Mouse (Mus musculus) neural tube, embryonic 13.5 days (tissue): ENCODE measurements around the gene Utrn. TPM values are rescaled to one million over a fixed set of nuclear protein-coding genes. Genes with fewer than 3 reads are reported as not detected.

Source experiments
- ATAC-seq: fragments of 200-750 bp; cut with Nextera tagmentation; 2 replicates; pipeline ENCODE4 v1.8.0; 2017; ENCODE audit warnings: low read depth, mild to moderate bottlenecking, moderate TSS enrichment, moderate library complexity
- H3K27ac ChIP-seq: fragments of 300-500 bp; sonication (generic); replicated peaks from 2 replicates; pipeline ENCODE4 v1.5.1; 2015; ENCODE audit warnings: moderate library complexity, mild to moderate bottlenecking, inconsistent platforms
- H3K27me3 ChIP-seq: fragments of 300-500 bp; sonication (generic); 2 replicates; pipeline ENCODE4 v1.6.1; 2015; ENCODE audit warnings: mild to moderate bottlenecking, inconsistent platforms
- H3K36me3 ChIP-seq: fragments of 300-500 bp; sonication (generic); 2 replicates; pipeline ENCODE4 v1.6.1; 2015; ENCODE audit warnings: mild to moderate bottlenecking, inconsistent platforms
- H3K4me1 ChIP-seq: fragments of 300-500 bp; sonication (generic); replicated peaks from 2 replicates; pipeline ENCODE4 v1.6.1; 2015; ENCODE audit warnings: inconsistent platforms
- H3K4me2 ChIP-seq: fragments of 300-500 bp; sonication (generic); 2 replicates; pipeline ENCODE4 v1.6.1; 2015; ENCODE audit warnings: inconsistent platforms, mild to moderate bottlenecking, moderate library complexity
- H3K4me3 ChIP-seq: fragments of 300-500 bp; sonication (generic); 2 replicates; pipeline ENCODE4 v1.5.1; 2015; ENCODE audit warnings: mild to moderate bottlenecking, inconsistent platforms
- H3K9ac ChIP-seq: fragments of 300-500 bp; sonication (generic); 2 replicates; pipeline ENCODE4 v1.6.1; 2015; ENCODE audit warnings: moderate library complexity, mild to moderate bottlenecking, inconsistent platforms
- H3K9me3 ChIP-seq: fragments of 300-500 bp; sonication (generic); 2 replicates; pipeline ENCODE4 v1.6.1; 2016; ENCODE audit warnings: inconsistent platforms
- WGBS: fragments of 180-500 bp; shearing (Covaris S2); methylation state at CpG from one replicate; pipeline ENCODE4 v1.1.7; 2015; 5-methylcytosine and 5-hydroxymethylcytosine counted together
- polyA plus RNA-seq: library from polyadenylated mRNA; unstranded; fragments of >200 nt; fragmentation: Nextera tagmentation; extraction: Ambion mirVana; gene quantifications from 2 replicates; pipeline ENCODE4 v1.2.1, GENCODE M21; 2015

Utrn gene
- polyA plus RNA-seq, result 34.3 and 34.6 TPM in 2 replicates

- peak within 1 kb of the TSS; percentile 74 for H3K4me3 ChIP-seq
- H3K4me2 ChIP-seq, result peak within 1 kb of the TSS; percentile 95
- H3K27me3 ChIP-seq, result peaks cover 10% of the 10 kb centered on the region
- under 1% methylated on average over 61 of the region's 77 CpGs for WGBS
- peaks cover 27% of the 10 kb centered on the region for H3K4me1 ChIP-seq
- H3K27ac ChIP-seq, result peak within 1 kb of the TSS; percentile 79
- no peaks in the 10 kb centered on the region for H3K36me3 ChIP-seq
- H3K9ac ChIP-seq, result peak within 1 kb of the TSS; percentile 77
- no peaks in the 10 kb centered on the region for H3K9me3 ChIP-seq
- ATAC-seq, result peak; percentile 83
Measured at GRCm38 (mm10) chr10:12869029-12869671, at the start of gene Utrn. Utrn (minus strand) TSS chr10:12869365.

GRCm38 (mm10) chr10:12917626-12918025, 48.5 kb upstream of the Utrn start:
- no peaks in the 10 kb centered on the region for H3K27me3 ChIP-seq
- H3K36me3 ChIP-seq, result no peaks in the 10 kb centered on the region
- no peak overlapping the region for H3K27ac ChIP-seq
- 17% methylated on average over 1 of the region's 1 CpGs for WGBS
- no peak overlapping the region for H3K4me3 ChIP-seq
- H3K9me3 ChIP-seq, result no peaks in the 10 kb centered on the region
- no peaks in the 10 kb centered on the region for H3K4me1 ChIP-seq
- ATAC-seq, result no peak
- no peak overlapping the region for H3K9ac ChIP-seq
- no peak overlapping the region for H3K4me2 ChIP-seq

- no peak for ATAC-seq
- Histone ChIP-seq H3K9me3 (no peaks in the 10 kb centered on the region), H3K9ac (no peak overlapping the region), H3K27me3 (no peaks in the 10 kb centered on the region), H3K4me2 (no peak overlapping the region), H3K4me3 (no peak overlapping the region), H3K27ac (no peak overlapping the region), H3K36me3 (no peaks in the 10 kb centered on the region), H3K4me1 (no peaks in the 10 kb centered on the region)
- WGBS, result 93% methylated on average over 6 of the region's 6 CpGs
Measured at GRCm38 (mm10) chr10:12916376-12916775, 47.2 kb upstream of the Utrn start.

- Histone ChIP-seq H3K27ac (no peak overlapping the region), H3K9me3 (no peaks in the 10 kb centered on the region), H3K36me3 (no peaks in the 10 kb centered on the region), H3K4me3 (no peak overlapping the region), H3K4me2 (no peak overlapping the region), H3K27me3 (no peaks in the 10 kb centered on the region), H3K9ac (no peak overlapping the region), H3K4me1 (no peaks in the 10 kb centered on the region)
- 74% methylated on average over 7 of the region's 7 CpGs for WGBS
- no peak for ATAC-seq
Measured at GRCm38 (mm10) chr10:12915826-12916225, 46.7 kb upstream of the Utrn start.

- no peaks in the 10 kb centered on the region for H3K4me1 ChIP-seq
- 100% methylated on average over 1 of the region's 1 CpGs for WGBS
- no peak overlapping the region for H3K4me2 ChIP-seq
- no peak for ATAC-seq
- H3K27ac ChIP-seq, result no peak overlapping the region
- no peaks in the 10 kb centered on the region for H3K36me3 ChIP-seq
- H3K9ac ChIP-seq, result no peak overlapping the region
- H3K4me3 ChIP-seq, result no peak overlapping the region
- H3K27me3 ChIP-seq, result no peaks in the 10 kb centered on the region
- H3K9me3 ChIP-seq, result no peaks in the 10 kb centered on the region
Measured at GRCm38 (mm10) chr10:12914203-12914602, 45.0 kb upstream of the Utrn start.

- 55% methylated on average over 11 of the region's 11 CpGs for WGBS
- Histone ChIP-seq H3K9me3 (no peaks in the 10 kb centered on the region), H3K4me1 (no peaks in the 10 kb centered on the region), H3K36me3 (no peaks in the 10 kb centered on the region), H3K27ac (peak overlapping the region; percentile 56), H3K4me2 (peak overlapping the region; percentile 13; the same call in 1 of the 2 replicates), H3K9ac (no peak overlapping the region), H3K4me3 (no peak overlapping the region), H3K27me3 (no peaks in the 10 kb centered on the region)
- peak; percentile 59; the same call in 1 of the 2 replicates for ATAC-seq
Measured at GRCm38 (mm10) chr10:12911981-12912530, 42.9 kb upstream of the Utrn start.

- Histone ChIP-seq H3K27ac (peak overlapping the region; percentile 56), H3K27me3 (no peaks in the 10 kb centered on the region), H3K9ac (no peak overlapping the region), H3K4me1 (no peaks in the 10 kb centered on the region), H3K4me2 (peak overlapping the region; percentile 13; the same call in 1 of the 2 replicates), H3K36me3 (no peaks in the 10 kb centered on the region), H3K9me3 (no peaks in the 10 kb centered on the region), H3K4me3 (no peak overlapping the region)
- no peak for ATAC-seq
- WGBS, result 86% methylated on average over 13 of the region's 13 CpGs
Measured at GRCm38 (mm10) chr10:12911451-12911850, 42.3 kb upstream of the Utrn start.

- Histone ChIP-seq H3K27ac (no peak overlapping the region), H3K9ac (no peak overlapping the region), H3K9me3 (no peaks in the 10 kb centered on the region), H3K4me1 (no peaks in the 10 kb centered on the region), H3K36me3 (no peaks in the 10 kb centered on the region), H3K27me3 (no peaks in the 10 kb centered on the region), H3K4me2 (no peak overlapping the region), H3K4me3 (no peak overlapping the region)
- 90% methylated on average over 2 of the region's 2 CpGs for WGBS
- ATAC-seq, result no peak
Measured at GRCm38 (mm10) chr10:12909891-12910290, 40.7 kb upstream of the Utrn start.

GRCm38 (mm10) chr10:12909179-12909578, 40.0 kb upstream of the Utrn start:
- no peak overlapping the region for H3K27ac ChIP-seq
- no peaks in the 10 kb centered on the region for H3K27me3 ChIP-seq
- 48% methylated on average over 1 of the region's 1 CpGs for WGBS
- H3K9ac ChIP-seq, result no peak overlapping the region
- no peak overlapping the region for H3K4me2 ChIP-seq
- no peak for ATAC-seq
- H3K36me3 ChIP-seq, result no peaks in the 10 kb centered on the region
- no peaks in the 10 kb centered on the region for H3K4me1 ChIP-seq
- no peaks in the 10 kb centered on the region for H3K9me3 ChIP-seq
- H3K4me3 ChIP-seq, result no peak overlapping the region

- H3K27me3 ChIP-seq, result no peaks in the 10 kb centered on the region
- H3K9me3 ChIP-seq, result no peaks in the 10 kb centered on the region
- ATAC-seq, result no peak
- H3K4me2 ChIP-seq, result no peak overlapping the region
- no peak overlapping the region for H3K27ac ChIP-seq
- WGBS, result 84% methylated on average over 5 of the region's 5 CpGs
- no peak overlapping the region for H3K9ac ChIP-seq
- H3K4me1 ChIP-seq, result no peaks in the 10 kb centered on the region
- no peak overlapping the region for H3K4me3 ChIP-seq
- H3K36me3 ChIP-seq, result no peaks in the 10 kb centered on the region
Measured at GRCm38 (mm10) chr10:12904140-12904528, 35.0 kb upstream of the Utrn start.

GRCm38 (mm10) chr10:12903440-12904139, 34.4 kb upstream of the Utrn start:
- Histone ChIP-seq H3K27me3 (no peaks in the 10 kb centered on the region), H3K4me2 (no peak overlapping the region), H3K27ac (no peak overlapping the region), H3K4me1 (no peaks in the 10 kb centered on the region), H3K9ac (no peak overlapping the region), H3K9me3 (no peaks in the 10 kb centered on the region), H3K36me3 (no peaks in the 10 kb centered on the region), H3K4me3 (no peak overlapping the region)
- 85% methylated on average over 5 of the region's 5 CpGs for WGBS
- ATAC-seq, result no peak

- 97% methylated on average over 5 of the region's 5 CpGs for WGBS
- Histone ChIP-seq H3K4me2 (no peak overlapping the region), H3K4me3 (no peak overlapping the region), H3K9ac (no peak overlapping the region), H3K4me1 (no peaks in the 10 kb centered on the region), H3K36me3 (no peaks in the 10 kb centered on the region), H3K27ac (no peak overlapping the region), H3K9me3 (no peaks in the 10 kb centered on the region), H3K27me3 (no peaks in the 10 kb centered on the region)
- no peak for ATAC-seq
Measured at GRCm38 (mm10) chr10:12899901-12900300, 30.7 kb upstream of the Utrn start.
